Mouse (Mus musculus) lung, adult 2 months (tissue): ENCODE measurements around the gene Atg13.

Experiments
- CTCF ChIP-seq: fragments of 200-500 bp; IDR thresholded peaks from 2 replicates; pipeline ENCODE4 v1.5.1; 2011; ENCODE audit warnings: mild to moderate bottlenecking, low read length, control low read depth; ENCODE audit not compliant: insufficient read depth
- POLR2A ChIP-seq: fragments of 200-500 bp; IDR thresholded peaks from 2 replicates; pipeline ENCODE4 v1.6.1; 2011; ENCODE audit warnings: low read depth, mild to moderate bottlenecking, control low read depth, low read length, borderline replicate concordance; ENCODE audit errors: extremely low read depth

DNA sequence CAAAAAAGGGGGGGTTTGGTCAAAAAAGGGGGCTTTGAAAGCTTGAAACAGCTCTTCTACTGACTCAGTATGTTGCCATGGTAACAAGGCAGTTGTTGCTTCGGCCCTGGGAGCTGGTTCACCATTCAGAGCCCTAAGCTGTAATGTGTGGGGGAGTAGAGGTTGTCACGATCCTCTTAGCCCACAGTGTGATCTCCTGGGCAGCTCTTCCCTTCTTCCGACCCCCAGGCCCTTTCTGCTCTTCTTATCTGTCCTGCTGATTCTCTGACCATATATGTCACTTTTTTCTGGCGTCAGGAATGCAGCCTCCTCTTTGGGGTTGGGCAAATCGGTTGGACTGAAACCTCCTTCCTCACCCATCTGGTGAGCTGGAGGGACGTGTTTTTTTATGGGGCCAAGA, 57.5 kb downstream of the Atg13 start:
- TF ChIP-seq POLR2A, result no peak
- no peak for TF ChIP-seq CTCF
